Mouse (Mus musculus) adrenal gland, adult (tissue): Measurements from ENCODE around the gene Cc2d1b.

Experiments
- DNase-seq, 2 experiments: peaks; one replicate each; pipeline ENCODE4 v3.0.0; 2022 to 2023; ENCODE audit warnings: low spot score in 1 of 2; ENCODE audit not compliant: inconsistent age in 2 of 2

Gene Cc2d1b

DNA sequence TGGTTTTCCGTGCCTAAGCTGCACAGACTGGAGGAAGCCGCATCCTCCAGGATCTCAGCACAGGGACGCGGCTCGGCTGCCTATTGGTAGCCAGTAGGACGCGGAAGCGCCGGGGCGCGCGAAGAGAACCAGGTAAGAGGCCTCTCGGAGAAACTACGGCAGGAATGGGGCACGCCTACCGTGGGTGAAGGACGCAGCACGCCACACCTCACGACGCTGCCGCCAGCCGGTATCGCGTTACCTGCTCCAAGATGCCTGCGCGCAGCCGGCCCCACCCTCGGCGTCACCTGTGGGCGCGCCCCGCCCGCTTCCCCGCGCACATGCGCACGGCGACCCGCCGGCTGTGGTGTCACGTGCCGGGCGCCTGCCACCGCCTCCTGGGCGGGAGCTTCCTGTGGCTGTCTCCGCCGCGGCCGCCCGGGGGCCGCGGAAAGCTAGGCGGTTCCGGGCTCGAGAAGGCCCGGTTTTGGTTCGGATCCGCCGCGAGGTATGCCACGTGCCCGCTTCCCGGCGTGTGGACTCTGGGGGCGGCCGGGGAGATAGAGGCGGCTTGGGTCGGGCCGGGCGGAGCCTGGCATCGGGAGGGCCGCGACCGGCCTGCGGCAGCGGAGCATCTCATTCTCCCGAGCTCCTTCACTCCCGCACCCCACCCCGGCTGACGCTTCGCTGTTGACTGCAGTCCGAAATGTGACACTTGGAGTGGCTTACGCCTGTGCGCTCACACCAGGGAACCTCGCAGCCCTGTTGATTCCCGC is at the start of gene Cc2d1b:
Gene Cc2d1b (plus strand): TSS at position 354 of the 755 bp plus-strand sequence.
- peak; percentile 93 to 96 for DNase-seq

DNA sequence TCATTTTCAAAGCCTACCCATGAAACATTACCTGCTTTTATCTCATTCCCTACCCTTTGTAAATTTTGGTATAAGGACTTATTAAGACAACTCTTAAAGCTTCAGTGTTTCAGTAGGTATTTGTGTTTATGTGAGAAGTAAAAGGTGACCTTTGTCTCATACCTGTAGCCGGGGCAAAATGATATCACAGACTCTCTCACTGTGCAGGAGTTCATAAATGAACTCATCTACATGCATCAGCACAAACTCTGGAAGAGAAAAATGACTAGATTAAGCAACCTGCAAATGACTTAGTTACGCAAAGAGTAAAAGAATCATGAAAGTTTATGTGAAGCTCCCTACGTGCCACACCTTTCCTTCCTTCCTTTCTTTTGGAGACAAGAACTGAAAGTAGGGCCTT is 47.1 kb upstream of the Cc2d1b start:
- no peak for DNase-seq

DNA sequence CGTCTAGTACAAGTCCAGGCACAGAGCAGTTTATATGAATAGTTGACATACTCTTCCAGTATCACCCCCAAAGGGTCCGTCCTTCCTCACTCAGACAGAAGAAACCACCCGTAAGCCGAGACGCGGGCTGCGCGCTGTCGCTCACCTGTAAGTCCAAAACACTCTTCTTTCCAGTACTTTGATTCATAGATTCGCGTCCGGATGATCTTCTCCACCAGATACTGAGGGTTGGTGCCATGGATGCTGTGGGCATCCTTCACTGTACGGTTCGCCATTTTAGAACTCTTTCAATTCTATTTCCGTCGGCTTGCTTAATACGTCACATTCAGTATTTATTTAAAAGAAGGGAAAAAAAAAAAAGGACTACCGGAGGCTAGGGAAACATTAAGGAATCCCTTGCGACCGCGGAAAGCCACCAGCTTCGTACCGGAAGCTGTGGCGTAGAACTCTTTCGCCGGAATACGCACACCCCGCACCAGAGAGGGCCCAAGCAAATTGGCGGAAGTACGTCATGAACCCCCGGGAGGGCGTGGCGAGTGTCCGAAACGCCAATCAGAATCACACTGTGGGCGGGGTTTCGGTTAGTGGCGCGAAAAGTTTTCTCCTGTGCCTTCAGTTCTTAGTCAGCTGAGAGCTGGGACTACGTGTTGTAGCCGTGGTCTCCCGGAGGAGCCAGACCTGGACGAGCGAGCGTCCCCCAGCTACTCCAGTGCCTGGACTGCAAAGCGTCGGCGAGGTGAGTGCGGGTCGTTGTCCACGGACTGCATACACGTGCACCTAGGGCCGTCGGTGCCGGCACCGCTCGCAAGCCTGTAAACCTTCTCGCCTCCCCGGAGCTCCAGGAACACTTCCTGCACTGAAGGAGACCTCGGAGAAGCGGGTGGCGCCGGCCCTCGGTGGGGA is 40.6 kb upstream of the Cc2d1b start, which contains the start of the genes Prpf38a and Orc1:
Gene Prpf38a (minus strand): TSS at position 497 of the 903 bp plus-strand sequence.
Gene Orc1 (plus strand): TSS at position 584 of the 903 bp plus-strand sequence.
- peak; percentile 97 to 99 for DNase-seq

DNA sequence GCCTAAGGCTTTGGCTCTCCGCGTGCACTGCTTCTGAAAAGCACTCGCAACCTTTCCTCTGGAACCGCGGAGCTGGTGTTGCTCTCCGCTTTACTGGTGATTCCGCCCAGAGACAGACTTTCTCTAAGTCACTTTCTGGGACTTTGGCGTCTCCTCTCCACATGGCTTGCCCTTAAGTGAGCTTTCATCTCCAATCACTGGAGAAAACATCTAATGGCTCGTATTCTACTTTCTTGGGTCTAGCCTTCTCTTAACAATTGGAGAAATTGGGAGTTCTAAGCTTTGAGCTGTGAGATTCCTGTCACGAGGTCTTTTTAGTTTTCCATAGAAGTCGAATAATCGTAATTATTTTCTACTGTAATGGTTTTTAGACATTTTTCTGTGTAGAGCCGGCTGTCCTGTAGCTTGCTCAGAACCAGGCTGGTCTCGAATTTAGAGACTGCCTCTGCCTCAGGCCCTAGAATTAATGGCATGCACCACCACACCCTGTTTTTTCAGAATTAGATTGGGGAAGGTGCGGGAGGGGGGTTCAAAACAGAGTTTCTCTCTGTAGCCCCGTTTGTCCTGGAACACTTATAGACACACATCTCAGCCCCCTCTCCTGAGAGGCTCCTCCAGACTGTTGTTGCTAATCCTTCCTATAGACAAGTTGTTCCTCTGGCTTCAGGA is 39.9 kb upstream of the Cc2d1b start:
- no peak for DNase-seq

DNA sequence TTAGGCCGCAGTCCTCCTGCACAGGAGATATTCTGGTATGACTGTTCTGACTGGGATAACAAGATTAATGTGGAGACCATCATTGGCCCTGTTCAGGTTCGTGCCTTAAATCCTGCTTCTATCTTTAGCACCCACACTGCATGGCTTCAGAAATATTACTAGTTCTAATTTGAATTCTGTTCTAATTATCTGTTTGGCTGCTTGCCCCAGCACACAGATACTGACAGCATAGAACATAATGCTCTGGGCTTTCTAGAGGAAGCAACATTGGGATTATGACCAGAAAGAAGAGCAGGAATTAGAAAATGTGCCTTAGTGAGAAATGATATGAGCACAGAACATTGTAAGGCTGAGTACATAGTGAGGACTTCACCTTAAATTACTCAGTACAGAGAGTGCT is 26.4 kb upstream of the Cc2d1b start:
- DNase-seq: no peak

DNA sequence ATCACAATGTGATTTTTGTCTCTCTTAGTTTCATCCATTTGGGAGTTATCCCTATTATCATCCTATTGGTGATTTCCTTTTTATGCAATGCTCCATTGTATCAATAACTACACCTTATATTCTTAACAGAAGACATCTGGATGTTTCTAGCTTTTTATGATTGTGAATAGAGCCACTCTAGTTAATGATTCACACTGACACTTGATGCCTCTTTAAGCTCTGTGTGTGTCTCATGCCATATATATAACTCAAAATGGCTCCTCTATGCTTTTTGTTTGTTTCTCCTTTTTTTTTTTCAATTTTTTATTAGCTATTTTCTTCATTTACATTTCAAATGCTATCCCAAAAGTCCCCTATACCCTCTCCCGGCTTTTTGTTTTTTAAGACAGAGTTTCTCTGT is 24.0 kb upstream of the Cc2d1b start:
- DNase-seq: no peak

DNA sequence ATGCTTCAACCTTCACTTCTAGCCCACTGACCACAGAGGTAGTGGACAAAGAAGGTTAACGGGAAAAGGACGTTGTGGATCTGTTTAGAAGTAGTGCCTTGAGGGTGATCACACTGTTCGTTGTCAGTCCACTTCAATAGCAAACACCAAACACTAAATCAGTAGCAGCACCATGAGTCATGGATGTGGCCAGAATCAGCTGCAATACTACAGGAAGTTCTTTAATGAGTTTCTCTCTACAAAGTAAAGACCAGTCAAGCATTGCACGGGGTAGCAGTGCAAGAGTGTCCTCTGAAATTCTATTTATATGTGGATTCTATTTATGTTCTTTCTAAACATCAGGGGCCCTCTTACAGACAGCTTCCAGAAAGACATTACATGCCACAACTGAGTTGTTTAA is 21.4 kb upstream of the Cc2d1b start:
- no peak for DNase-seq

DNA sequence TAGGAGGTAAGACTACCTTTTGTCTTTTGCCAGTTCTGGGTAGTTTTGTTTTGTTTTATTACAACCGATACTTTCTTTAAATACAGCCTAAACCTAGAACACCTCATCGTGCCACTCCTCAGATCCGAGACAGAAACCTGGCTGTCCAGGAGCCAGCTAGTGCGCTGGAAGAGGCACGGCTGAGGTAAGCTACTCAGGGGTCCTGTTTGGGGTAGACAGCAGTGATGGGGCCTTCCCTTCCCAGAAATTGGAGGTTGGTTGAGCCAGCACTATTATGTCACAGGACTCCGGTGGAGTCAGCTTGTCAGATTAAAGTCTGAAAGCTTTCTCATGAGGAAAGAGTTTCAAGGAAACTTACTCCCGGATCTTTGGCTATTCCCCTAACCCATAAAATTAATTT is 17.9 kb upstream of the Cc2d1b start:
- DNase-seq: no peak

DNA sequence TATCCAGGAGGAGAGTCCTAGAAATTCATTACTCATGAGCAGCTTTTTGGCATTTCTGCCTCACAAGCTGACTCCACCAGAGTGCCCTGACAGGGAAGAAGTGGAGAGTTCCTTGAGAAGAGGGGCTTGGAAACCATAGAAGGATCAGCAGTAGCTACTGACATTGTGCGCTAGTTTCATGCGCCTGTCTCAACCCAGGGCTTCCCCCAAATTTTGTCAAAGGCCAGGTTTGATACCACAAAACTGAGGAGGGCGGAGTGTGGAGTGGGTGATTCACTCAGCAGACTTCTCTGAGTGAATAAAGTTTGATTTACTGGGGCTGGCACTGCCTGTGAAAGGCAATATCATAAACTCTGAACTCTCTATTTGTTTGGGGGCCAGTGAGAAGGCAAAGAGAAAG is 11.1 kb upstream of the Cc2d1b start:
- DNase-seq: peak in 1 of 2 experiments; percentile 70

DNA sequence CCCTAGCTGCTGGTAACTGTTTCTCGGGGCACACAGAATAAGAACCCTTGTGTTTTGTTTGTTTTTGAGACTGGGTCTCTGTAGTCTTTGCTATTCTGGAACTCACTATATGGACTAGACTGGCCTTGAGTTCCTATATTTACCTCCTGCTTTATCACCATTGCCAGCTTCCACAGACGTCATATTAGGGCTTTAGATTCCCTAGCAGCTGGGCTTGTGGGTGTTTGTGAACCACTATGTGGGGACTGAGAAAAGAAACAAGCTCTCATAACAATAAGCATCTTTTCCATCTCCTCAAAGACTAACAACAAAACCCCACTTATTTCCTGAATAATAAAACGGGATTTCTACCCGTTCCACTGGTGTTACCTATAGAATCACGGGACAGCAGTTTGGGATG is 8.8 kb upstream of the Cc2d1b start:
- no peak for DNase-seq

DNA sequence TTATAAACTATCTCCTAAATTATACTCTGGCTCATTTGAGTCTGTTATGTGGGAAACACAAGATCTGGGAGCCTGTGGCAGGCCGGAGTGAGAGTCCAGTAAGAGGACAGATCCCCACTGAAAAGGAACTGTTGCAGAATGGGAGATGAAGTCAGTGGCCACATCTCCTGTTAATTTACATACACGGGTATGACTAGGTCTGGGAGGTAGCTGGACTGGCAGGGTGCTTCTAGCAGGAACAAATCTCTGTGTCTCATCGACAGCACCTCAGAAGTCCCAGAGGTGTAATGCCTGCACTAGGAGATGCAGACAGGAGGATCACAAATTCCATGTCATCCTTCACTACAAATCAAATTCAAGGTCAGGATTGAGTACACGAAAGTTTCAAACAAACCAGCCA is 1.2 kb upstream of the Cc2d1b start:
- no peak for DNase-seq

DNA sequence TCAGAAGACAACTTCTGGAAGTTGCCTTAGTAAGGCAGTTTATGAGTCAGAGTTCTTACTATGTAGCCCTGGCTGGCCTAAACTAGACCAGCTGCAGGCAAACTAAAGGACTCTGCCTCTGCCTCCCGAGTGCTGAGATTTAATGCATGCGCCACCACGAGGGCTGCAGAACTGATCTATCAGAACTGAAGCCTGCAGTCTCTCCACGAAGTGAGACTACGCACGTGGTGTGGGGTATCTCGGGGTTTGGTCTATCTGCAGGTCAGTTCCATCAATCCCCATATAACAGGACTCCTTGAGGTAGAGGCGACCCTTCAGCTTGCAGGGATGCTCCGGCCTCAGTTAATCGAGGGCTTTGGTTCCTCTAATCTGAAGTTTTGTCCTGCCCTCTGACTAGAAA is 575 bp upstream of the Cc2d1b start:
- DNase-seq: no peak

DNA sequence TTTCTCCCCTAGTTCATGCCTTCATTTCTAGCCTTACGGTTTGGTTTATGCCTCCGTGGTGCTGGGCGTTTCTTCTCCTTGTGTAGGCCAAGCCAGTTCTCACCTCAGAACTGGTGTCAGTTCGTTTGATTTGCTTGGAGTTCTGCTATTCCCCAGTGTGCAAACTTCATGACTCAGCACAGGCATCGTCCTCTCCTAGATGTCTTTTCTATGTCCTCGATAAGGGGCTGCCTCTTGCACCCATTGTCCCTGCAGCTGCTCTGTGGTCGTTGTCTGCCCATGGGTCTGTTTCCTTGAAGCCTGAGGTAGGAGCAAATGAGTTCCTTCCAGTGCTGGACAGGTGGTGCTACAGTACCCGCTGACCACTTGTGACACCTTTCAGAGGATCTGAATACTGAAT is 796 bp downstream of the Cc2d1b start:
- DNase-seq: peak in 1 of 2 experiments; percentile 51

DNA sequence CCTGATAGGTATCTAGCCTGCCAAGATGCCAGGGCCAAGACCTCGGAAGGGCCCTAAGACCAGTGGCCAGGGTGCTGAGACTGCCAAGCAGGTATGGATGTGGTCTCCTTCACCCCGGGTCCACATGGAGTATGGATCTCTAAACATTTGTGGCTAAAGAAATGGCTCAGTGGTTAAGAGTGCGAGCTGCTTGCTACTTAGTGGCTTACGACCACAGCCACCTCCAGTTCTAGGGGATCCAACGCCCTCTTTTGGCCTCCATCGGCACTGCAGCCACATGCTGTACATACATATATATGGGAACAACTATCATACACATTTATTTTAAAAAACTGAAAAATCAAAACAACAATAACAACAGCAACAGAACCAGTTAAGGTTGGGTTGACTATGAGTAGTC is 1.8 kb downstream of the Cc2d1b start:
- DNase-seq: no peak

DNA sequence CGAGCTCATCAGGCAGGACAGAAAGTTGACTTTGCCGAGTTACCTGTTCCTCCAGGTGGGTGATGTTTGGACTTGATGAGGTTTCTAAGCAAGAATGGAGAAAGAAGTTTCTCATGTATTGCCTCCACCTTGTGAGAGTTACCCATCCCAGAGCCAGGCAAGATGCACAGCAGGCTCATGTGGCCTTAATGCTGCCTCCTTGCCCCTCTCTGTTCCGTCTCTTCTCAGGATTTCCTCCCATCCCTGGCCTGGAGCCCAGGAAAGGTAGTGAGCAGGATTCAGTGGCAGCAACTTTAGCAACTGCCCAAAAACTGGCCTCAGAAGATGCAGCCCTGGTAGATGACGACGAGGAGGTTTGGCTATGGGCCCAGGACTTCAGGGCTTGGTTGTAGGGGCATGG is 7.3 kb downstream of the Cc2d1b start:
- DNase-seq: no peak

DNA sequence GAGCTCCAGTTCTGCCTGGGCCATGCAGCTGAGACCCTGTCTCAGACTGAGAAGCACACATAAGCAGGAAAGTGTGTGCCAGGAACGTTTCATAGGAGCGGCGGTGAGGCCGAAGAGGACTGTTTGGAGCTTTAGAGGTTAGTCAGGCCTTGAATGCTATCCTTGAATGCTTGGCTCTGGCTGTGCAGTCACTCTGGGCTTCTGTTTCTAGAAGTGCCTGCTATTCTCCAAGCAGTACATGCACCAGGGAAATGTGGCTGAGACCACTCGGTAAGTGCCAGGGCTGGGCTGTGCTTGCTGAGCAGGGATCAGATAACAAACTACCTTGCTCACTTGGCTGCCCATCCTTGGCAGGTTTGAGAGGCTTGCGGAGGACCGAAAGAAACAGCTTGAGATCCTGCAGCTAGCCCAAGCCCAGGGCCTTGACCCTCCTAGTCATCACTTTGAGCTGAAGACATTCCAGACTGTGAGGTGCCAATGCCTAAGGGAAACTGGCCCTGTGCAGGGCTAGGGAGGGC is 9.7 kb downstream of the Cc2d1b start:
- DNase-seq: peak; percentile 61 to 93

DNA sequence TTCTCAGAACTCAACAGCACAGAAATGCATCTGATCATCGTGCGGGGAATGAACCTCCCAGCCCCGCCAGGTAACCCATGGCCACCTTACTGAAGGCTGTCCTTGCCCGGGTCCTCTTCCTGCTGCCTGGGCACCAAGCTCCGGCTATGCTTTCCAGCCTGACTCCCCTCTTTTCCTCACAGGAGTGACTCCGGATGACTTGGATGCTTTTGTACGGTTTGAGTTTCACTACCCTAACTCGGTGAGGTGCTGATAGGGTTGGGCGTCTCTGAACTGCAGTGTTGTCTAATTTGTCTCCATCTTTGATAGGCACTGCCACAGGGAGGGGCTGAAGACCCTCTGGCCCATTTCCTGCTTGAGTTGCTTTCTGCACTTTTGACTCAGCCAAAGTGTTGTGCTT is 10.4 kb downstream of the Cc2d1b start:
- DNase-seq: no peak

DNA sequence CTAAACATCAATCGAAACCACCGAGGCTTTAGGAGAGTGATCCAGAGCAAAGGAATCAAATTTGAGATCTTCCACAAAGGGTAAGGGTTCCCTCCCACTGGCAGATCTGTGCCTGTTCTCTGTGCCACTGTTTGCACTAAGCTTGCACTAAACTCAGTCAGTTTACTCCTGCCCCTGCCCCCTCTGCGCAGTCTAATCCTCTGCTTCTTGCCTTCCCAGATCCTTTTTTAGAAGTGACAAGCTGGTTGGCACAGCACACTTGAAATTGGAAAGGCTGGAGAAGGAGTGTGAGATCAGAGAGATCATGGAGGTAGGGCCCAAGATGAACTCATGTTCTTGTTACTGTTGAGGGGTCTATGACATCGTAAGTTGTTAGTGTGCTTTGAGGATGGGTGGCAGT is 11.9 kb downstream of the Cc2d1b start:
- no peak for DNase-seq

DNA sequence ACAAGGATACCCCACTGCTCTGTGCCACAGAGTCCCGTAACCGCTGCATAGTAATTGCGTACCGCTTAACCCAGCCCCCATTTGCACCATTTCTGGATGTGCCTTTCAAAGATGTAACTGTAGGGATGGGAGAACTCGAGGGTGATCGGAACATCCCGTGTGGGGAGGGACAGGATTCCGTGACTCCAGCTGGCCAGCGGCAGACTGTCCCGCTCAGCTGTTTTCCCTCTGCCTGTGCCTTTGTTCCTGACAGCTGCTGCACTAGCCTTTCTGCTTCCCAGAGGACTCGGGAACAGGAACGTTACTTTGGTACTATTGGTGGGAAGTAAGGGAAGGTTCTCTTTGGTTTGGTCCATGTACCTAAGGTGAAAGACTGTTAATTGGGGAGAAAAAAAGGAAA is 14.0 kb downstream of the Cc2d1b start:
- no peak for DNase-seq

DNA sequence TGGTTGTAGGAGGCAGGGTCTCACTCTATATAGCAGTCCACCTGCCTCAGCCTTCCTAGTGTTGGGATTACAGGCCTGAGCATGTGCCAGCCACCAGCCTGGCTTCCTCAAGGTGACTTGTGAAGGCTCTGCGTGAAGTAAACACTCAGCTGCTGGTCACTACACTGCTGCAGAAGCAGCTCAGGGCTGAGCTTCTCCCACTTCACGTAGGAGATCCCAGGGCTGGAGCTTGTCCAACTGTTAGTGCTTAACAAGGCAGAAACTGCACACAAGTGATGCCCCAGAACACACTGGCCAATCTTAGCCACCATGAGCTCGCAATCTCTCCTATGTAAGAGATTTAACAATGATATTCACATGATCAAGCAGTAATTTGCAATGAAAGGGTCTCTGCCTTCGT is 15.0 kb downstream of the Cc2d1b start:
- no peak for DNase-seq

DNA sequence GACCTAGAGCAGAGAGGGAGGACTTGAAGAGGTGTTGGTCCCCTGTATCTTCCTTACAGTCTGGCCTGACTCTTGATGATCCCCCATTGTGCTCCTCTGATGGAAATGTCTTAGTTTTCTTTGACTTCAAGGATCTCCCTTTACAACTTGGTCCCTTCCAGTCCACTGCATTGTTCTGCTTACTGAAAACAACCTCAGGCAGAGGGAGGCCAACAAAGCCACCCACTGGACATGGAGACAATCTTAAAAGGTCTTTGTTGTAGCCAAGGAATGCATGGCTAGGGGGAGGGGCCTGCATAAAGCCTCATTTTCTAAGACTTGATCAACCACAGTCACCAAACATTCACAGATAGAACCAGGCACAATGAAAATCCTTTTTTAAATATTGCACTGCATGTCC is 15.4 kb downstream of the Cc2d1b start:
- no peak for DNase-seq
